Mouse (Mus musculus) adrenal gland, adult 18-20 months (tissue): ENCODE results near the gene C1qtnf1. TPM values are rescaled to one million over a fixed set of nuclear protein-coding genes. Genes with fewer than 3 reads are reported as not detected.
A peak's percentile ranks its signal among the peaks of the same experiment; 100 is the strongest.

Source experiments
- DNase-seq, 2 experiments: peaks; one replicate each; pipeline ENCODE4 v3.0.0; 2021 to 2022; ENCODE audit warnings: low spot score in 2 of 2
- long read RNA-seq, 2 experiments: library from polyadenylated mRNA; stranded (forward); transcript quantifications; one replicate each; pipeline ENCODE4 v2.0.0; 2021
- total RNA-seq, 2 experiments: library from RNA; stranded (reverse); gene quantifications; 1 replicate in 1 of 2; 2 replicates in 1 of 2; pipeline ENCODE4 v1.2.3; 2021

C1qtnf1 gene
- 10 to 100 TPM; 15.9 to 17.2 TPM for total RNA-seq
- long read RNA-seq, experiment 1, partial matches to known transcripts, result 0 of 1 reads
- long read RNA-seq, experiment 1, other reads (novel, unspliced or antisense), result 1 of 1 reads
- long read RNA-seq, experiment 2, transcript C1qtnf1-201 (4 exons, 2,532 nt), result major isoform, 5 of 13 reads
- long read RNA-seq, experiment 2, partial matches to known transcripts, result 6 of 13 reads
- long read RNA-seq, experiment 2, other reads (novel, unspliced or antisense), result 2 of 13 reads

DNA sequence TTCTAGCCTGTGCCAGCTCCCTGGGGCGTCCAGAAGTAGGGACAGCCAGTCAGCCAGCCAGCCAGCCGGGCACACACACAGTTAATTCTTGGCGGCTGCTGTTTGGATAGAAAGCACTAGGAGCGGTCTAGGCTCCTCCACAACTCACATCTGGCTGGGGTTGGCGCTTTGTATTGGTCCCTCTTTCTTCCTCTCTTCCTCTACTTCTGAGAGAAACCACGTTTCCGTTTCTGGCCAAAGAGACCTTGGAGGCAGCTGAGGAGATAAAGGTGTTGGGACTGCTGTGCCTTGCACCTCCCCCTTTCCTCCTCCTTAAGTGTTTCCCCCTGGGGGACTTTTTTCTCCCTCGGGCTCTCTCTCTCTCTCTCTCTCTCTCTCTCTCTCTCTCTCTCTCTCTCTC is at the start of gene C1qtnf1:
TSS of gene C1qtnf1 (plus strand) at position 218 of the 400 bp plus-strand sequence.
- DNase-seq, result no peak

DNA sequence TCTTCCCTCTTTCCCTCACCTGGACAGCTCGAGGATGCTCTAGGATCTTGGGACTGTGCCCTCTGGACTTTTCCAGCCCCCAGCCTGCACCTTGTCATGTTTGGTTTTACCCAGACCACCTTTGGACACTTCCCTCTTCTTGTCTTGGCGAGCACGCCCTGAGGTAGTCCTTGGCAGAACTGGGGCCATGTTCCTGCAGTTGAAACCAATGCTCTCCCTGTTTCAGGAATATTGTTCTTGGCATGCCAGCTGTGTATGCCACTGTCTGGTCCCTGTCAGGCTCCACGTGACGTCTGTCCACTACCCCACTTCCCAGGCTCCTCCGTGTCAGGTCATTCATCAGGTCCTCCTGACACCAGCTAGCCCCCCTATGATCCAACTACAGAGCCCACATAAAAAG is 49.3 kb upstream of the C1qtnf1 start:
- peak in 1 of 2 experiments; percentile 17 for DNase-seq

DNA sequence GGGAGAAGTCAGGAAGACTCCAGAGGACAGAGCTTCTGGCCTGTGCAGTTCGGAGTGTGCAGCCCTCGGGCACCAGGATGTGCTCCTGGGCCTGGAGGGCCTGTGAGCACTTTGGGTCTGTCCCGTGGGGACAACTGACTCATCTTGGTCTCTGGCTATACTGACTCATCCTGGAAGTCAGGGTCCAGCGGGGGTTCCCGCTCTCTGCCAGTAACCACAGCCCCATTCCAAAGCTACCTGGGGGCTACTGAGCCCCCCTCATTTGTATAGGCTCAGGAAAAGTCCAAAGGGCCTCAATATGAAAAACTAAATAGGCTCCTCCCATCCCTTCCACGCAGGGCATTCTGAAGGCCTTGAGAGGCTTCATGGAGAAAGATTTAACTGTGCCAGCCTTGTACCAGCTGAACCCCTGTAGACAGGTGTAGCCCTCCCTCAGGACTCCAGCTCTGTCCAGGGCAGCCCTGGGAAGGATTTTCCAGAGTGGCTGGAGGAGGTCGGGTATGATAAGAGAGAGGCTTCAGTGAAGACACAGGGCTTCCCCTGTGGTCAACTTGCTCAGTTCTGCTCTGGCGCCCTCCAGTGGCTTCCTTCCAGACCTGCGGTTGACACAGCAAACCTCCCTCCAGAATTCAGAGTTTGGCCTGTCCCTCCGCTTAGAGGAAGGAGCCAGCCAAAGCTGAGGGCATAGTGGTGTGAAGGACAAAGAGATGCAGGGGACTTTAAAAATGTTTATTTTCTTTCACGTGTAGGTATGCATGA is 48.6 kb upstream of the C1qtnf1 start:
- peak; percentile 83 to 88 for DNase-seq

DNA sequence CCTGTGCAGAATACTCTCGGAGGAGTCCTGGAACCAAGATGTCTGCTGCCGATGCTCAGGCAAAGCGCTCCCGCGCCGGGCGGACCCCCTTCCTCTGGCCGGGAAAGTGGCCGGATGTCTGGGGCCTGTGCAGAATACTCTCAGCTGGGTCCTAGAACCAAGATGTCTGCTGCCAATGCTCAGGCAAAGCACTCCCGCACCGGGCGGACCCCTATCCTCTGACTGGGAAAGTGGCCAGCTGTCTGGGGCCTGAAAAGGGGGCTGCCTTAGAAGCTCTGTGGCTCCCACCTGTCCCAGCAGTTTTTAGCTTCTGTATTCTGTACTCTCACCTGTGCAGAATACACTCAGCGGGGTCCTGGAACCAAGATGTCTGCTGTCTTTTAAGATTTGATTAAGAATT is 40.2 kb upstream of the C1qtnf1 start:
- DNase-seq, result peak in 1 of 2 experiments; percentile 13

DNA sequence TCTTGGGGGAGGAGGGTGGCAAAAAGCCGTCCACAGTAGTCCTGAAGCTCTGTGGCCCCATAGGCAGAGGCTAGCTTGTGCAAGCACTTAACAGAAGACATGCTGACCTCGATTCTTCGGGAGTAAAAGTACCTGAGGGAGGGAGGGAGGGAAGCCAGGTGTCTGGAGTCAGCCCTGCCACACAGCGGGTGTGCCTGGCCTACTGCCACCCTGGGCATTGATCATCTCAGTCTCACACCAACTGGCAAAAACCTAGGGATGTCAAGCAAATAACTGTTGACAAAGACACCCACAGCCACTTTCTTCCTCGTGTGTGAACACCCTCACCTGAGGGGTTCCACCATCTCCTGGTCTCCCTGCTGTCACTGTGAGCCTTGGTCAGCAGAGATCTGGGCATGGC is 34.0 kb upstream of the C1qtnf1 start:
- no peak for DNase-seq

DNA sequence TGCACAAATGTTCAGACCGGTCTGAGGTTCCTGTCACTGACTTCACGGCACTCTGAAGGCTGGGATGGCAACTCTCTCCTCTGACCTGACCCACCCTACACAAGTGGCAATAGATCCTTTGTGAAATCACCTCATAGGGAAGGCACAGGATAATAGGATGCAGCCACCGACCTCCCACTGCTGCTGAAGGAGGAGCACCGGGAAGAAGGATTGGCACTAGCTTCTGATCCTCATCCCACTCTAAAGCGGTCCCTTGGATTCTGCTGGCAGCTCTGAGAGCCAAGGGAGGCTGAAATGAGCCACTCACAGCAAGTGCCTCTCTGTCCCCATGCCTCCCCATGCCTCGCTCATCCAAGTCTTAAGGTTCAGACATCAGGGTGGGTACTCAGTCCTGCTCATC is 33.5 kb upstream of the C1qtnf1 start:
- DNase-seq, result no peak

DNA sequence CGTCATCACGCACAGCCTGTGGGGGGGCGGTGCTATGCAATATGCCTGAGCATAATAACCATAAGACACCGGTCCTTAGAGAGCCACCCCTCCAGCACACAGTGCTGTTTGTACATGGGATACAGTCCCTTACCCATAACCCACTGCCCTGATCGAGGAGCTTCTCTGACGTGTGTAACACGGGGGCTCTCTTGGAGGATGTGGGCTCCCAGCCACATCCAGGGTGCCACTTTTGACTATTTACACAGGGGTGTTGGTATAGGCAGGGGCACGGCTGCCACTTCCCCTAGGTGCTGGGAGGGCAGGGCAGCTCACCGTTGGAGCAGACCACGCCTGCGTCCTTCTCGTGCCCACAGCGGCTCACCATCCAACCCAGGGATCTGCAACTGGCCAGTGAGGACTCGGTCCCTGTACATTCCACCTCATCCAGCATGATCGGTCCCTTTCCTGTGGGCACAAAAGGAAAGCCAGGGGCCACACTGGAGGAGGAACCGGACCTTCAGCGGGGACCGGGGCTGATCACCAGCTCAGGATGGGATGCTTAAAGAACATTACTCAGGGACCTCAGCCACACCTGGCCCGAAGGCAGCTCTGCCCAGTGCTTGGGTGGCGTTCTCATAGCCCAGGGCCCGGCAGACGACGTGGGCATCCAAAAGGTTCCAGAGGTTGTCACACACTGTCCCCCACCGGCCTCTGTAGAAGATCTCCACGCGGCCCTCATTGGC is 30.0 kb upstream of the C1qtnf1 start:
- DNase-seq, result no peak

DNA sequence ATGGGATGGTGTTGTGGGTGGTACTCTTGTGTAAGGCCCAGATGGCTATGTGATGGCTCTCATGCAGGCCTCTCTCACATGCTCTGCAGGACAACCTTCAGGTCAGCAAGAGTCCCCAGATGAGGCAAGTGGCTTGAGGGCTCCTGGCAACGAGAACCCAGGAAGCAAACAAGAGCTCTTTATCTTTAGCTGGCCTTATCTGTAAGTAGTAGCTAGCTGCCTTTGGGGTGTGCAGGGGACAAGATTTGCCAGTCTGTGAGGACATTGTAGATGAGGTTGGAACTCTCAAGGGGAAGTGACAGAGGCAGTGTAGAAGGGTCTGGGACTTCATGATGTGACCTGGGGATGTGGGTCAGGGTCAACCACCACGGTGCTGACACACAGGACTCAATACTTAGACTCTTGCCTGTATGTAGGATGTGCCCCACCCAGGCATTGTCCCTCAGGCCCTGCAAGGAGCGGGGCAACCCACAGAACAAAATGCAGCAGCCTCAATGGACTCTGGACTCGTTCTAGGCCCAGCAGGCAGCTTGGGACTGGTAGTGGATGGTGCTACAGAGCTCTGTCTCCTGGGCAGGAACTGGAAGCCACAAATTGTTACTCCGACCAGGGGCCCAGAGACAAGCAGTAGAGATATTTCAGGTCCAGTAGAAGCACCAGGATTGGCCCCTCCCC is 28.0 kb upstream of the C1qtnf1 start:
- no peak for DNase-seq

DNA sequence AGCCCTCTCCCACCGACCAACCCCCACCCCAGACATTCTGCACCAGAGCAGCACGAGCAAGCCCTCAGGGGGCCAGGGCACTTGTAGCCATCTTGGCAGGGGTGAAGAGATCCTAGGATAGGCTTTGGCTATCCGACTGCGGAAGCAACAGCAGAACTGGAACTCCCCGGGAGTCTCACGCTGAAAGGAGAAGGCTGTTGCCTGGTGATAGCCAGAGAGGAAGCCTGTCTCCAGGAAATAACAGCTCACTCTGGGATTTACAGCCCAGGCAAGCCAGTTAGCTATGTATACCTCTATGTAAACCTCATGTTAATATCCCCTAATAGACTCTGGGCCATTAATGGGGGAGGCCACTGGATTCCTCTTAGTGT is 27.5 kb upstream of the C1qtnf1 start:
- DNase-seq, result peak in 1 of 2 experiments; percentile 21

DNA sequence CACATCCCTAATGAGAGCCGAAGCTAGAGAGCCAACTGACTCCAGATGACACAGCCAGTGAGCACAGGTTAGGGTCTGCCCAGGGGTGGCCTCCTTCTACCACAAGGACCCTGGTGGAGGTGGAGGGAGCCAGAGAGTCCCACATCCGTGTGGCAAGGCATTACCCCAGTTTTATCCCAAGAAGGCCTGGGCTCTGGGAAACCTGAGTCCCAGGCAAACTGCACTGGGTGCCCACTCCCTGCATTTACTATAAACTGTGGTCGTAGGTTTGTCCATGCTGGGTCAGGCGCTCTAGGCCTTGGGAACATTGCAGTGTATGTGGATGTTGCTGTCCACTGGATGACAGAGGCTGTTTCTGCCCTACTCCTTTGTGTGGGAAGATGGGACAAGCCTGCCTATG is 26.8 kb upstream of the C1qtnf1 start:
- DNase-seq, result peak in 1 of 2 experiments; percentile 22

DNA sequence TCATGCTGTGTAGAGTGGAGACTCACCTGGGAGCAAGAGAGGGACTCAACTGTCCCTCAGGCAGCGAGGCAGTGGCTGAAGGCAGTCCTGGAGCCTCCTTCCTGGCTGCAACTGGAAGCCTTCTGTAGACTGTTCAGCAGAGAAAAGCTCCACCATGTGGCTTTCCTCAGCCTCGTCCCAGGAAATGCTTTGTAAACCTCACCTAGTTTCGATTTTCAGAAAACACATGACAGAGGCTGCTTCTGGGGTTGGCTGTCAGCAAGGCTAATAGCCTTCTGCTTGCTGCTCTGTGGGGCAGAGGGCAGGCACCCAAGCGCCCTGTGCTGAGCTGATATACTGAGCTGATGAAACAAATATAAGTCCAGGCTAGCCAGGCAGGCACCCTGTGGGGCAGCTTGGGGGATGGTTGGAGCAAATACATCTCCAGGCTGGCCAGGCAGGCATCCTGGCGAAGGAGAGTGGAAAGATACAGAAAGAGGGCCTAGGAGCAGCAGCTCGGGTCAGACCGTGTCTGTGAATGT is 26.2 kb upstream of the C1qtnf1 start, which contains the start of gene Lgals3bp:
TSS of gene Lgals3bp (minus strand) at position 333 of the 521 bp plus-strand sequence.
- DNase-seq, result peak; percentile 42 to 47

DNA sequence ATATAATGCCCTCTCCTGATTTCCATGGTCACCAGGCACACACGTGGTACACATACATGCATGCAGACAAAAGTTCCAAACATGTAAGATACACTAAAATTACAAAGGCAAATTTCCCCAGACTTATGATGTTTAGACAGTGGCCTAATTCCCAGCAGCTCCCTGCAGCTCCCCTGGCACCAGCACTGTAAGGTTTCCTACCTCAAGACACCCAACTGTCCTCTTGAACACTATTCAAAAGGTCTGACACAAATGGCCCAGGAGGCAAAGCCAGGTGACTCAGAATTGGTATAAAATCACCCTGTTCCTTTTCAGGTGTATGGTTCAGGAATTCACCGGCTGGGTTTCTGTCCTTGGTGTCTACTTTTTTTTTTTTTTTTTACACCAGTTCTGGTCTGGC is 24.8 kb upstream of the C1qtnf1 start:
- no peak for DNase-seq

DNA sequence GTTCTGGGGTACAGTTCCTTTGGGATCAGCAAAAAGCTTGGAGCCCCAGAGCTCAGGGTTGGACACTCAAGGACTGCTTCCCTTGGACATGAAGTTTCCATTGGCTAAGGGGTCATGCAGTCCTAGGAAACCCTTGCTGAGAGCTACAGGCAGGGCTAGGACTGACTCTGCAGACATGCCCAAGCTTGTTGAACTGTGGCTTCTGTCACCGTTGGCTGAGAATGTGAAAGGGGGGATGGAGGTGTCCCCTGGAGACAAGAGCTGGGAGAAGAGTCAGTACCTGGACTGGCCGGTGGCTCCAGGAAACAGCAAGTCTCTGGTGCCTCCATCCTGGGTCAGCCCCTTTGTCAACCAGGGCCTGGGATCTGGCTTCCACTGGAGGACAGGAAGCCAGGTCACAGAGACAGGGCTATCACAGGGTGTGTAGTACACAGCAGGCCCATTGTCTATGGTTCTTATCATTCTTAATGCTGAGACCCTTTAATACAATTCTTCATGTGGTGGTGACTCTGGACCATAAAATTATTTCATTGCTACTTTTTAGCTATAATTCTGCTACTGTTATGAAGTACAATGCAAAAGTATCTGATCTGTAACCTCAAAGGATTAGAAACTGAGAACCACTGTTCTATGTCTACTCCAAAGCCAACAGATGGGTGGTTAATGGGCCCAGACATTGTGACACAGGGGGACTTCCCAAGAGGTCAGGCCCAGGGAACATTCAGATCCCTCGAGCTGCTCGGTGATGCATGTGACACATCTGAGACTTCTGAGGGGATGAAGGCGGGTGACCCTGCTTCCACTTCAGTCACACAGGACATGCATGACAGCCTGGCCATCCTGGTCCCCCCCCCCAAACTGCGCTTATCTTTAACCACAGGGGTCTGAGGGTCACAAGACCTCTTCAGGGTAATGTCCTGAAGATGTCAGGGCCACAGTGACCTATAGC is 23.8 kb upstream of the C1qtnf1 start:
- DNase-seq, result peak in 1 of 2 experiments; percentile 18

DNA sequence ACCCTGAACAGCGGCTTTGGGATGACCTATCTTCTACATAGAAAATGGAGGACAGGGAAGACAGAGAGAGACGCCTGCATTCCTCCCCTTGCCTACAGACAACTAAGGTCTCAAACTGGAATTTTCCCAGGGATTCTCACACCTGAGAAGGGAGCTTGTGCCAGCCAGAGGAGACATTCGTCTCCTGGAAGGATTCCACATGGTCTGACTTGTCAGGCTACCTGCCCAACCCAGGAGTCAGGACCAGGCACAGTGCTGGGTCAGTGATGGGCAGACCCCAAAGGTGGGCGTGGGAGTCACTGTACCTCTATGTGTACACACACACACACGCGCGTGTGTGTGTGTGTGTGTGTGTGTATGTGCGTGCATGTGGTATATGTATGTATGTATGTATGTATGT is 22.7 kb upstream of the C1qtnf1 start:
- DNase-seq, result no peak

DNA sequence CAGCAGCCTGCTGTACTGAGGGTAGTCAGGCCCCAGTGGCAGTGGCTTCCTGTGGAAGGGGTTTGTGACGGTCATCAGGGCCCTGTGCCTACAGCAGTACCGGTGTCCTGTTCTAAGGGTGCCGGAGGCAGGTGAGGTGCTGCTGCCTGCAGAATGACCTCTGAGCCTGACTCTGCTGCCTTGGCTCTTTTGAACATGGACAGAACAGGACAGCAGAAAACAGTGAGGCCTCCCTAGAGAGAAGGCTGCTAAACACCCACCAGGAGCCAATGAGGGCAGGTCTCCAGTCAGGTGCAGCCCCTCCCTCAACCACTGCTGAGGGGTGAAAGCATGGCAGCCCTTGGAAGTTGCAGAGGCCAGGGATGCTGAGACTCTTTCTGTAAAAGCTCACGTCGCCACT is 21.5 kb upstream of the C1qtnf1 start:
- DNase-seq, result peak in 1 of 2 experiments; percentile 17

DNA sequence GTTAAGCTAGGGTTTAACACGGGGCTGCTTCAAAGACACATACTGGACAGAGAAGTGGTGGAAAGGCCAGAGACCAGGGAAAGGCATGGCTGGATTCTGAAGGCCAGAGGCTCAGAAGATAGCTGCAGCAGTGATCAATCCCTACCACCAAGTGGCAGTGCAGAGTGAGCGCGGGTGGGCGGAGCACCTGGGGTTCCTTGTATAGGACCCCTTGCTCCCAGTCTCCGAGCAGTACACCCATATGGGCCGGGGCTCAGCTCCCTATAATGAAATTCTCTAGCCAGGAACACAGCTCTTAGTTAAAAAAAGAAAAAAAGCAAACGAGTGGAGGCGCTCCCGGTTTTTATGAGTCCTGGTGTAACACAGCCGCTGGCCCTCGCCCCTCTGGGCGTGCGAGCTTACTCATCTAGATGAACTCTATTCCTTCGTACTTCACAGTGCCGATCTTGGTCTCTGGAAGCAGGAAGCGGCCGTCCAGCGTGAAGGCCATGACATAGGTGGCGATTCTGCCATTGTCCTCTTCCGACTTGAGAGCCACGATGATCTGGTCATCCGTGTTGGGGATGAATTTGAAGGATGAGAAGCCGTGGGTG is 20.6 kb upstream of the C1qtnf1 start:
- DNase-seq, result peak in 1 of 2 experiments; percentile 66

DNA sequence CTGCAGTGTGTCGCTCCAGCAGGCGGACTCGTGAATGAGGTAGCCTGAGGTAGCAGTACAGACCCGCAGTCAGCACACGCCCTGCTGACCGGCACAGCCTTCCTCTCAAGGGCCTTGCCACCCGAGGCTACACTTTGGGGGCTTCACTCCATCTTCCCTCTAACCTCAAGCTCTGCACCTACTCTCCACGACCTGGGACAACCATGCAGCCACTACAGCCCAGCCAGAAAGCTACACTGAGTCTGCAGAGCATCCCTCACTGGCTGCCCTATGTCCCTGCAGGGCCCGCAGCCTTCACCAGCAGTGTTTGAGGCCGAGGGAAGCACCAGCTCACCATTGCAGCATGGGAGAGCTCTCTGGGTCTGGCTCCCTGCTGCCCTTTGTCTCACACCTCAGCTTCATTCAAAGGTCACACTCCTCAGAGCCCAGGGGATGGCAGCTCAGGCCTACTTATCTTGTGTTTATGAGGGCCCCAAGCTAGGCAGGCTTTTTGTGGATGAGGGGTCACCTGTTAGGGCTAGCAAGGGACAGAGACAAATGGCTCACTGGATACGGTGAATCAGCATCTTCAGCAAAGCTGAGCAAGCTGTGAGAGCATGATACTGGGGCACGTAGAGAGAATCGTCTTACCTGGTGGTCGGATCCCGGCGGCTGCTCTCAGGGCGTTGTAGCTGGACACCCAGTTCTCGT is 19.8 kb upstream of the C1qtnf1 start:
- no peak for DNase-seq

DNA sequence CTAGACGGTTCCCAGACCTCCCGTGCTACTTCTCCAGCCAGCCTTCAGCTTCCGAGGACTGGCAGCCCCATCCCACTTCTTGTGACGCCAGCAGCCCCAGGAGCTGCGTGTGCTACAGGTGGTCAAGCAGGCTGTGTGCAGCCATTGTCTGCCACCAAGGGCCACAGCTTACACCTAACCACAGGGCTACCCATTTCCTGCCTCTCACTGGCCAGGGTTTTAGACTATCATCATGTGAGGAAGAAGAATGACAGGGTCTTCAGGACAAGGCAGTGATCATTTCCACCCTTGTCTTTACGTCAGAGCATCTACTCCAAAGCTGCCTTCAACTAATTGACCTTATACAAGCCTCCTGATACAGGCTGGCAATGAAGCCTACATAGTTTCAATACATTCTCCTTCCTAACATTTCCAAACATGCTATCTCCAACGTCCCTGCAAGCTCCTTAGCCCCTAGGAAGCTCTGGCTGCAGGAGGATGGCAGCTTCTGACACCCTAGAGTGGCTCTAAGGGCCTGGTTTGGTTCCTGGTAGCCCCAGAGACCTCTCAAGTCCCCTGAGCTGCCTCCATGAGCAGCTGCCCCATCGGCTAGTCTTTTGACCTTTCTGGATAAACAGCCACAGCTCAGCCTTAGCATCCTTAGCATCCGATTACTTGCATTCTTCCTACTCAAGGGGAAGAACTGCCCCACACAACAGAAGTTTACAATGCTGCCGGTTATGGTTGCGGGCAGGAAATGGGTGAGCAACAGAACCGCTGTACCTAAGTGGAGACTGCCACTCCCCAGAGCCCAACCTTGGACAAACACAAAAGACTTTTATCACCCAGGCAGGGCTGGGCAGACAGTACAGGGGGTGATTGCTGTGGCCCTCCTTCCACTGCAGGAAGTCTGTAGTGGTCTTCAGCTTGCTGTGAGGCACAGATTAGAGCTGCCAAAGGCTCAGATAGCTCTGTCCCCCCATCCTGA is 18.6 kb upstream of the C1qtnf1 start:
- no peak for DNase-seq
